Mouse (Mus musculus): Measurements from ENCODE around the gene Dlgap5. TPM values are rescaled to one million over a fixed set of nuclear protein-coding genes. Genes with fewer than 3 reads are reported as not detected.
A peak's percentile ranks its signal among the peaks of the same experiment; 100 is the strongest.

Dlgap5 gene
- polyA plus RNA-seq (2012; rRNA removed), result 0.42 and 2.5 TPM in 2 replicates

- 1% methylated on average over 36 of the region's 36 CpGs for WGBS
- Histone ChIP-seq H3K27ac (ENCODE audit: insufficient read depth, low read depth, low read length) (peak within 1 kb of the TSS; percentile 19; the same call in 1 of the 2 replicates), H3K4me3 (ENCODE audit: low read depth, low read length) (peak within 1 kb of the TSS; percentile 78)
Measured at GRCm38 (mm10) chr14:47417775-47418665, at the start of gene Dlgap5. TSS of gene Dlgap5 (minus strand) at chr14:47418407.

GRCm38 (mm10) chr14:47465468-47466175 is 47.4 kb upstream of the Dlgap5 start:
- Histone ChIP-seq H3K27ac (ENCODE audit: insufficient read depth, low read depth, low read length) (no peak overlapping the region), H3K36me3 (ENCODE audit: control insufficient read depth, insufficient read depth, low read length) (no peaks in the 10 kb centered on the region), H3K4me1 (ENCODE audit: control insufficient read depth, insufficient read depth, insufficient read length, low read length) (no peaks in the 10 kb centered on the region), H3K27me3 (ENCODE audit: control insufficient read depth, insufficient read depth, low read length) (peaks cover 4% of the 10 kb centered on the region; the same call in 1 of the 2 replicates), H3K4me3 (ENCODE audit: low read depth, low read length) (no peak overlapping the region)
- TF ChIP-seq CTCF (IDR thresholded peaks at IDR 0.05; ENCODE audit: extremely low read depth, insufficient read length, insufficient replicate concordance, low read depth, low read length), result no peak
- 42% methylated on average over 7 of the region's 7 CpGs for WGBS

More at GRCm38 (mm10) chr14:47417775-47418665, at the start of gene Dlgap5:
- H3K36me3 ChIP-seq (ENCODE audit: control insufficient read depth, insufficient read depth, low read length), result peaks cover 4% of the 10 kb centered on the region
- H3K4me1 ChIP-seq (ENCODE audit: control insufficient read depth, insufficient read depth, insufficient read length, low read length), result peaks cover 3% of the 10 kb centered on the region; the same call in 1 of the 2 replicates
- no peaks in the 10 kb centered on the region for H3K27me3 ChIP-seq (ENCODE audit: control insufficient read depth, insufficient read depth, low read length)
- peak; percentile 12; the same call in 1 of the 2 replicates for TF ChIP-seq CTCF (IDR thresholded peaks at IDR 0.05; ENCODE audit: extremely low read depth, insufficient read length, insufficient replicate concordance, low read depth, low read length)
- no peak for TF ChIP-seq POLR2A (IDR thresholded peaks at IDR 0.05; ENCODE audit: low read depth, low read length)

GRCm38 (mm10) chr14:47464426-47464825 is 46.2 kb upstream of the Dlgap5 start:
- no peak overlapping the region for H3K4me3 ChIP-seq (ENCODE audit: low read depth, low read length)
- peaks cover 4% of the 10 kb centered on the region; the same call in 1 of the 2 replicates for H3K27me3 ChIP-seq (ENCODE audit: control insufficient read depth, insufficient read depth, low read length)
- H3K36me3 ChIP-seq (ENCODE audit: control insufficient read depth, insufficient read depth, low read length), result no peaks in the 10 kb centered on the region
- no peaks in the 10 kb centered on the region for H3K4me1 ChIP-seq (ENCODE audit: control insufficient read depth, insufficient read depth, insufficient read length, low read length)
- WGBS, result 76% methylated on average over 10 of the region's 10 CpGs
- no peak overlapping the region for H3K27ac ChIP-seq (ENCODE audit: insufficient read depth, low read depth, low read length)
- no peak for TF ChIP-seq CTCF (IDR thresholded peaks at IDR 0.05; ENCODE audit: extremely low read depth, insufficient read length, insufficient replicate concordance, low read depth, low read length)
- TF ChIP-seq POLR2A (IDR thresholded peaks at IDR 0.05; ENCODE audit: low read depth, low read length), result no peak

- 72% methylated on average over 9 of the region's 9 CpGs for WGBS
- Histone ChIP-seq H3K27ac (ENCODE audit: insufficient read depth, low read depth, low read length) (no peak overlapping the region), H3K4me3 (ENCODE audit: low read depth, low read length) (no peak overlapping the region), H3K27me3 (ENCODE audit: control insufficient read depth, insufficient read depth, low read length) (peaks cover 4% of the 10 kb centered on the region; the same call in 1 of the 2 replicates), H3K36me3 (ENCODE audit: control insufficient read depth, insufficient read depth, low read length) (no peaks in the 10 kb centered on the region), H3K4me1 (ENCODE audit: control insufficient read depth, insufficient read depth, insufficient read length, low read length) (no peaks in the 10 kb centered on the region)
- no peak for TF ChIP-seq POLR2A (IDR thresholded peaks at IDR 0.05; ENCODE audit: low read depth, low read length)
- TF ChIP-seq CTCF (IDR thresholded peaks at IDR 0.05; ENCODE audit: extremely low read depth, insufficient read length, insufficient replicate concordance, low read depth, low read length), result no peak
Measured at GRCm38 (mm10) chr14:47462877-47463460, 44.8 kb upstream of the Dlgap5 start.

- 33% methylated on average over 4 of the region's 4 CpGs for WGBS
- H3K4me3 ChIP-seq (ENCODE audit: low read depth, low read length), result no peak overlapping the region
- H3K4me1 ChIP-seq (ENCODE audit: control insufficient read depth, insufficient read depth, insufficient read length, low read length), result no peaks in the 10 kb centered on the region
- H3K36me3 ChIP-seq (ENCODE audit: control insufficient read depth, insufficient read depth, low read length), result no peaks in the 10 kb centered on the region
- H3K27me3 ChIP-seq (ENCODE audit: control insufficient read depth, insufficient read depth, low read length), result peaks cover 4% of the 10 kb centered on the region; the same call in 1 of the 2 replicates
- TF ChIP-seq CTCF (IDR thresholded peaks at IDR 0.05; ENCODE audit: extremely low read depth, insufficient read length, insufficient replicate concordance, low read depth, low read length) (no peak), POLR2A (IDR thresholded peaks at IDR 0.05; ENCODE audit: low read depth, low read length) (no peak)
- no peak overlapping the region for H3K27ac ChIP-seq (ENCODE audit: insufficient read depth, low read depth, low read length)
Measured at GRCm38 (mm10) chr14:47462453-47462852, 44.2 kb upstream of the Dlgap5 start.

- H3K27me3 ChIP-seq (ENCODE audit: control insufficient read depth, insufficient read depth, low read length), result peaks cover 4% of the 10 kb centered on the region; the same call in 1 of the 2 replicates
- no peaks in the 10 kb centered on the region for H3K4me1 ChIP-seq (ENCODE audit: control insufficient read depth, insufficient read depth, insufficient read length, low read length)
- 76% methylated on average over 8 of the region's 8 CpGs for WGBS
- H3K36me3 ChIP-seq (ENCODE audit: control insufficient read depth, insufficient read depth, low read length), result no peaks in the 10 kb centered on the region
- TF ChIP-seq CTCF (IDR thresholded peaks at IDR 0.05; ENCODE audit: extremely low read depth, insufficient read length, insufficient replicate concordance, low read depth, low read length) (no peak), POLR2A (IDR thresholded peaks at IDR 0.05; ENCODE audit: low read depth, low read length) (no peak)
- no peak overlapping the region for H3K27ac ChIP-seq (ENCODE audit: insufficient read depth, low read depth, low read length)
- H3K4me3 ChIP-seq (ENCODE audit: low read depth, low read length), result no peak overlapping the region
Measured at GRCm38 (mm10) chr14:47461997-47462396, 43.8 kb upstream of the Dlgap5 start.
